Mouse (Mus musculus): ENCODE measurements around the gene Pkn1. TPM values are rescaled to one million over a fixed set of nuclear protein-coding genes. Genes with fewer than 3 reads are reported as not detected.
A peak's percentile ranks its signal among the peaks of the same experiment; 100 is the strongest.

The Pkn1 gene
- total and polyA plus RNA-seq, 3 experiments = 33.5 to 73.2 (median 41.2) TPM

DNA sequence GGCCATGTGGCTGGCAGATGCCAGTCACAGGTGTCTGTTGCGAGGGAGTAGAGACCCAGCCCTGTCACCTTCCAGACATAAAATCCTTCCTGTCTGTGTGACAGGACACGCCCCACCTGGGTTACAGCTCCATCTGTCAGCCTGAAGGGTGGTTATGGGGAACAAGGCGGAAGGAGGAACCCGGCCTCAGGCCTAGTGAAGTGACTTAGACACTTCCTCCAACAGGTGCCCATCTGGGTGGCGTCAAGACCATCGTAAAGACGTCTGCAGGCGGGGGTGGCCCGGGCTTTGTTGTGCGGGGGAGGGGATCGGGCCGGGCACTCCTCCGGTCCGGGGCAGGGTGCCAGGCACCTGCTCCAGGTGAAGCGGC lies 703 bp downstream of the Pkn1 start:
- H3K79me2 ChIP-seq (ENCODE audit: control insufficient read depth, insufficient read depth, low read length, poor library complexity) = peaks cover 30% of the 10 kb centered on the region
- H3K9ac ChIP-seq (ENCODE audit: control insufficient read depth, low read depth, low read length, poor library complexity, severe bottlenecking) = peak overlapping the region; percentile 94
- DNase-seq (ENCODE audit: low read depth, low spot score) = peak; percentile 88
- H3K4me3 ChIP-seq (ENCODE audit: control insufficient read depth in 1 of 2, insufficient read depth in 1 of 2, low read depth in 2 of 2, low read length in 2 of 2) = peak overlapping the region; percentile 90 to 98
- H3K36me3 ChIP-seq (ENCODE audit: control insufficient read depth in 1 of 2, insufficient read depth in 2 of 2, low read length in 2 of 2) = peaks cover 0 to 16% of the 10 kb centered on the region in 2 experiments; a peak in 2 of 4 replicates
- no peaks in the 10 kb centered on the region for H3K27me3 ChIP-seq (ENCODE audit: control insufficient read depth in 1 of 2, insufficient read depth in 2 of 2, low read length in 2 of 2)
- H3K9me3 ChIP-seq (replicated peaks; ENCODE audit: insufficient read depth, low read length) = no peaks in the 10 kb centered on the region
- peak overlapping the region; percentile 62 for H3K27ac ChIP-seq (ENCODE audit: control insufficient read depth, low read depth, low read length)
- H3K4me1 ChIP-seq (ENCODE audit: control insufficient read depth in 1 of 2, insufficient read depth in 2 of 2, low read length in 2 of 2) = peaks cover 8 to 40% of the 10 kb centered on the region in 2 experiments
- TF ChIP-seq MAX (IDR thresholded peaks at IDR 0.05; ENCODE audit: low read length) = no peak
- peak; percentile 81 for TF ChIP-seq MXI1 (IDR thresholded peaks at IDR 0.05; ENCODE audit: low read depth, low read length)
- TF ChIP-seq POLR2A (IDR thresholded peaks at IDR 0.05; ENCODE audit: control insufficient read depth in 1 of 2, insufficient read depth in 1 of 2, low read depth in 1 of 2, low read length in 2 of 2, poor library complexity in 1 of 2) = no peak
- TF ChIP-seq MAFK (IDR thresholded peaks at IDR 0.05; ENCODE audit: borderline replicate concordance, low read depth, low read length) = no peak
- no peak for TF ChIP-seq MYC (IDR thresholded peaks at IDR 0.05; ENCODE audit: low read depth, low read length)
- TF ChIP-seq MYB (IDR thresholded peaks at IDR 0.05; ENCODE audit: low read depth, low read length) = no peak
- no peak for TF ChIP-seq JUND (IDR thresholded peaks at IDR 0.05; ENCODE audit: low read depth, low read length)
- TF ChIP-seq TCF12 (IDR thresholded peaks at IDR 0.05; ENCODE audit: low read depth, low read length) = peak; percentile 17; the same call in 1 of the 2 replicates
- TF ChIP-seq POLR2AphosphoS2 (IDR thresholded peaks at IDR 0.05; ENCODE audit: low read length) = no peak
- TF ChIP-seq TBP (IDR thresholded peaks at IDR 0.05; ENCODE audit: low read depth, low read length) = no peak
- peak; percentile 4; the same call in 1 of the 2 replicates for TF ChIP-seq MAZ (IDR thresholded peaks at IDR 0.05; ENCODE audit: low read depth, low read length)
- peak; percentile 60; the same call in 1 of the 2 replicates for TF ChIP-seq HCFC1 (IDR thresholded peaks at IDR 0.05; ENCODE audit: low read depth, low read length)
- no peak for TF ChIP-seq RCOR1 (IDR thresholded peaks at IDR 0.05; ENCODE audit: low read depth, low read length)
- no peak for TF ChIP-seq E2F4 (IDR thresholded peaks at IDR 0.05; ENCODE audit: borderline replicate concordance, low read depth, low read length)
- peak; percentile 17; the same call in 1 of the 2 replicates for TF ChIP-seq ETS1 (IDR thresholded peaks at IDR 0.05; ENCODE audit: low read depth, low read length)
- no peak for TF ChIP-seq NRF1 (IDR thresholded peaks at IDR 0.05; ENCODE audit: insufficient read depth, low read depth, low read length, poor library complexity, severe bottlenecking)
- TF ChIP-seq ELF1 (IDR thresholded peaks at IDR 0.05; ENCODE audit: low read depth, low read length) = peak; percentile 73
- no peak for TF ChIP-seq GABPA (IDR thresholded peaks at IDR 0.05; ENCODE audit: low read depth, low read length)
- TF ChIP-seq NELFE (IDR thresholded peaks at IDR 0.05; ENCODE audit: low read depth, low read length) = no peak
- no peak for TF ChIP-seq USF1 (IDR thresholded peaks at IDR 0.05; ENCODE audit: low read depth, low read length)
- peak; percentile 92 for TF ChIP-seq SIN3A (IDR thresholded peaks at IDR 0.05; ENCODE audit: low read length)
- TF ChIP-seq TAL1 (IDR thresholded peaks at IDR 0.05; ENCODE audit: low read length) = no peak
- no peak for TF ChIP-seq USF2 (IDR thresholded peaks at IDR 0.05; ENCODE audit: borderline replicate concordance in 1 of 2, insufficient read depth in 1 of 2, low read depth in 1 of 2, low read length in 2 of 2)
- no peak for TF ChIP-seq EP300 (IDR thresholded peaks at IDR 0.05; ENCODE audit: low read depth in 1 of 2, low read length in 2 of 2)
- TF ChIP-seq ZKSCAN1 (IDR thresholded peaks at IDR 0.05; ENCODE audit: low read depth, low read length) = no peak
